Mouse (Mus musculus): ENCODE measurements around the gene Eci3.

The Eci3 gene

DNA sequence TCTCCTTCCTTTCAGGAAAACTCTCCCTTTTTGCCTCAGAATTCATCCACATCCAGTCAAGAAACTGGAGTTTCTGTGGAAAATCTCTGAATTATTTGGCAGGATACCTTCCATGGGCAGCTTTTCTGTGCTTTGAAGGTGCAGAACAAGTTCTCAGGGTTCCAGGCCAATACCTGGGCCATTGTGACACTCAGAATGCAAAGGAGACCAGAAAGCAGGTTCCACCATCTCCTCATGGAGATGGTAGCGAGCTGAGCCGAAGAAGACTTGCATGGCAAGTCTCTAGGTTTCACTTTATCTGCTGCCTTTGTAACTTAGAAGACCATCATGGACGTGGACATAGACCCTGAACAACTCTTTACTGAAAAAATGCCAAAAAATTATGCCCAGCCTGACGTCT, 39.4 kb downstream of the Eci3 start, which contains the start of the genes Fam217a and 4933417A18Rik:
Gene Fam217a, minus strand, starts transcription at position 101 of the 400 bp plus-strand sequence.
Gene 4933417A18Rik, plus strand, starts transcription at position 200 of the 400 bp plus-strand sequence.
- no peak for DNase-seq

DNA sequence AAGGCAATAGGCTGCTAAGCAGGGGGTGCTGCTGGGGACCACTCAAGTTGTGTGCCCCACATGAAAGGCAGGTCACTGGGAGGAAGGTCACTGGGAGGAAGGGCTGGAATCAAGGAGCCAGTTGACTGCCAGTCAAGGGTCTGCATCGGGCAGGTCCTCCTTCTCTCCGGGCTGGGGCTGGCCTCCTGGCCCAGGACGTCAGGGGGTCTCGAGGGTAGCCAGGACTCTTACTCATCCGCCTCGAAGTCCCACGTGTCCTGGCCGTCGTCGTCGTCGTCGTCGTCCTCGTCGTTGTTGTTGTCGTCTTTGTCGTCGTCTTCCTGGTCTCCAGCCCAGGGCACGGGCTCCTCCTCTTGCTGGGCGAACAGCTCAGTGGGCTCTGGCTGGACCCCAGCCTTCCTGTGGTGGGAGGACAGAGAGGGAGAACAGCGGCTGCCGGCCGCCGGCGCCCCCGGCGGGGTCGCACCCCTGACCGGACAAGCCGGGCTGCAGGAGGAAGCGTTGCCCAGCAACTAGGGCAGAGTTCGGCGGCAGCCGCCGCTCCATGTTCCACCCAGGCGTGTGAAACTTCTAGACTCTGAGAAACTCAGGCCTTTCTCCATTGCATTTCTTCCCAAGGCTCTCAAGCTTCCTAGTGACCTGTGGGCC, 47.0 kb downstream of the Eci3 start:
- DNase-seq, result peak; percentile 21

DNA sequence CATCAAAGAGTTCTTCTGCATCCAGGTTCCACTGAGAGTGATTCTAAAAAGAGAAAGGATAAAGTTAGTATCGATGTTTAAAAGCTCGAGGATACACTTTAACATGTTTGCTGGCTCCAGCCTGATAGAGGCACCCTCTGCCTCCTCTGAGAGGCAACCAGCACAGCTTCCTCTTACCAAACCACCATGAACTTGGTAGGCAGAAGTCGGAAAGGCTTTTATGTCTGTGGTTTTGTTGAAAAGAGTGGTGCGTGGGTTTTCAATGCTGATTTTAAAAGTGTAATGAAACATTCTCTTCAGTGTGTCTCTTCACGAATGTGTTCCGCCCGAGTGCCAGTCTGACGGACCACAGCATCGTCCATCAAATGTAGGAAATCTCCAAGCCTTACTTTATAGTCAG, 49.0 kb downstream of the Eci3 start:
- DNase-seq, result no peak
